Mouse (Mus musculus): ENCODE measurements at regions not wholly inside any gene's neighbourhood (a gene's known extent, or its start where the extent isn't known, plus 50 kb on each side); places are given as distances from the start of the nearest gene placed in this dataset.
A peak's percentile ranks its signal among the peaks of the same experiment; 100 is the strongest.

GRCm38 (mm10) chr7:136423846-136424531, 470.4 kb upstream of the Mgmt start:
- TF ChIP-seq EP300 (IDR thresholded peaks at IDR 0.05; ENCODE audit: insufficient read depth, low read depth, low read length) (no peak), CTCF (IDR thresholded peaks at IDR 0.05) (no peak), POLR2A (IDR thresholded peaks at IDR 0.05; ENCODE audit: insufficient read depth, low read depth, low read length) (no peak)
- DNase-seq: no peak

GRCm38 (mm10) chr7:136427164-136427563, 467.2 kb upstream of the Mgmt start:
- H3K27me3 ChIP-seq (ENCODE audit: control insufficient read depth, insufficient read depth, low read length): no peaks in the 10 kb centered on the region
- H3K27ac ChIP-seq: no peak overlapping the region
- 74% methylated on average over 4 of the region's 4 CpGs for WGBS
- H3K36me3 ChIP-seq (ENCODE audit: control insufficient read depth, insufficient read depth, low read length): no peaks in the 10 kb centered on the region
- DNase-seq: no peak
- no peaks in the 10 kb centered on the region for H3K4me1 ChIP-seq (ENCODE audit: control insufficient read depth, insufficient read depth, low read length)
- no peak overlapping the region for H3K9ac ChIP-seq (ENCODE audit: low read depth, low read length)
- H3K79me2 ChIP-seq (replicated peaks; ENCODE audit: control insufficient read depth, insufficient read depth, low read length): no peaks in the 10 kb centered on the region
- TF ChIP-seq CTCF (IDR thresholded peaks at IDR 0.05): peak; percentile 43
- no peak for TF ChIP-seq EP300 (IDR thresholded peaks at IDR 0.05; ENCODE audit: insufficient read depth, low read depth, low read length)
- no peak for TF ChIP-seq POLR2A (IDR thresholded peaks at IDR 0.05; ENCODE audit: insufficient read depth, low read depth, low read length)
- no peak overlapping the region for H3K4me3 ChIP-seq
- intact Hi-C loops (cut with DNase I): no loop called here

More at GRCm38 (mm10) chr7:136423846-136424531, 470.4 kb upstream of the Mgmt start:
- no peaks in the 10 kb centered on the region for H3K27me3 ChIP-seq (ENCODE audit: control insufficient read depth, insufficient read depth, low read length)
- no peaks in the 10 kb centered on the region for H3K4me1 ChIP-seq (ENCODE audit: control insufficient read depth, insufficient read depth, low read length)
- no peaks in the 10 kb centered on the region for H3K79me2 ChIP-seq (replicated peaks; ENCODE audit: control insufficient read depth, insufficient read depth, low read length)
- no peak overlapping the region for H3K9ac ChIP-seq (ENCODE audit: low read depth, low read length)
- no peaks in the 10 kb centered on the region for H3K36me3 ChIP-seq (ENCODE audit: control insufficient read depth, insufficient read depth, low read length)
- no peak overlapping the region for H3K27ac ChIP-seq
- WGBS: 51% methylated on average over 8 of the region's 8 CpGs
- intact Hi-C loops (cut with DNase I): no loop called here
- no peak overlapping the region for H3K4me3 ChIP-seq

GRCm38 (mm10) chr7:136430085-136431011, 464.1 kb upstream of the Mgmt start:
- H3K36me3 ChIP-seq (ENCODE audit: control insufficient read depth, insufficient read depth, low read length): no peaks in the 10 kb centered on the region
- 76% methylated on average over 21 of the region's 21 CpGs for WGBS
- DNase-seq: no peak
- no peaks in the 10 kb centered on the region for H3K4me1 ChIP-seq (ENCODE audit: control insufficient read depth, insufficient read depth, low read length)
- TF ChIP-seq CTCF (IDR thresholded peaks at IDR 0.05) (no peak), POLR2A (IDR thresholded peaks at IDR 0.05; ENCODE audit: insufficient read depth, low read depth, low read length) (no peak), EP300 (IDR thresholded peaks at IDR 0.05; ENCODE audit: insufficient read depth, low read depth, low read length) (no peak)
- H3K4me3 ChIP-seq: no peak overlapping the region
- intact Hi-C loops (cut with DNase I): no loop called here
- H3K27ac ChIP-seq: no peak overlapping the region
- no peak overlapping the region for H3K9ac ChIP-seq (ENCODE audit: low read depth, low read length)
- no peaks in the 10 kb centered on the region for H3K27me3 ChIP-seq (ENCODE audit: control insufficient read depth, insufficient read depth, low read length)
- no peaks in the 10 kb centered on the region for H3K79me2 ChIP-seq (replicated peaks; ENCODE audit: control insufficient read depth, insufficient read depth, low read length)

- Histone ChIP-seq H3K79me2 (replicated peaks; ENCODE audit: control insufficient read depth, insufficient read depth, low read length) (no peaks in the 10 kb centered on the region), H3K27ac (no peak overlapping the region), H3K9ac (ENCODE audit: low read depth, low read length) (no peak overlapping the region), H3K4me1 (ENCODE audit: control insufficient read depth, insufficient read depth, low read length) (no peaks in the 10 kb centered on the region), H3K27me3 (ENCODE audit: control insufficient read depth, insufficient read depth, low read length) (no peaks in the 10 kb centered on the region), H3K36me3 (ENCODE audit: control insufficient read depth, insufficient read depth, low read length) (no peaks in the 10 kb centered on the region), H3K4me3 (no peak overlapping the region)
- no peak for DNase-seq
- intact Hi-C loops (cut with DNase I): no loop called here
- TF ChIP-seq POLR2A (IDR thresholded peaks at IDR 0.05; ENCODE audit: insufficient read depth, low read depth, low read length) (no peak), EP300 (IDR thresholded peaks at IDR 0.05; ENCODE audit: insufficient read depth, low read depth, low read length) (no peak), CTCF (IDR thresholded peaks at IDR 0.05) (no peak)
- WGBS: 91% methylated on average over 3 of the region's 3 CpGs
Observed at GRCm38 (mm10) chr7:136433699-136434098, 460.7 kb upstream of the Mgmt start.

GRCm38 (mm10) chr7:136434510-136434909, 459.9 kb upstream of the Mgmt start:
- Histone ChIP-seq H3K4me1 (ENCODE audit: control insufficient read depth, insufficient read depth, low read length) (no peaks in the 10 kb centered on the region), H3K36me3 (ENCODE audit: control insufficient read depth, insufficient read depth, low read length) (no peaks in the 10 kb centered on the region), H3K9ac (ENCODE audit: low read depth, low read length) (no peak overlapping the region), H3K79me2 (replicated peaks; ENCODE audit: control insufficient read depth, insufficient read depth, low read length) (no peaks in the 10 kb centered on the region), H3K27ac (no peak overlapping the region), H3K27me3 (ENCODE audit: control insufficient read depth, insufficient read depth, low read length) (no peaks in the 10 kb centered on the region), H3K4me3 (no peak overlapping the region)
- TF ChIP-seq CTCF (IDR thresholded peaks at IDR 0.05) (no peak), POLR2A (IDR thresholded peaks at IDR 0.05; ENCODE audit: insufficient read depth, low read depth, low read length) (no peak), EP300 (IDR thresholded peaks at IDR 0.05; ENCODE audit: insufficient read depth, low read depth, low read length) (no peak)
- WGBS: 88% methylated on average over 13 of the region's 13 CpGs
- intact Hi-C loops (cut with DNase I): no loop called here
- no peak for DNase-seq

- Histone ChIP-seq H3K79me2 (replicated peaks; ENCODE audit: control insufficient read depth, insufficient read depth, low read length) (no peaks in the 10 kb centered on the region), H3K36me3 (ENCODE audit: control insufficient read depth, insufficient read depth, low read length) (no peaks in the 10 kb centered on the region), H3K4me1 (ENCODE audit: control insufficient read depth, insufficient read depth, low read length) (no peaks in the 10 kb centered on the region), H3K27ac (no peak overlapping the region), H3K4me3 (no peak overlapping the region), H3K27me3 (ENCODE audit: control insufficient read depth, insufficient read depth, low read length) (no peaks in the 10 kb centered on the region), H3K9ac (ENCODE audit: low read depth, low read length) (no peak overlapping the region)
- WGBS: 95% methylated on average over 2 of the region's 2 CpGs
- TF ChIP-seq POLR2A (IDR thresholded peaks at IDR 0.05; ENCODE audit: insufficient read depth, low read depth, low read length): no peak
- no peak for TF ChIP-seq CTCF (IDR thresholded peaks at IDR 0.05)
- TF ChIP-seq EP300 (IDR thresholded peaks at IDR 0.05; ENCODE audit: insufficient read depth, low read depth, low read length): no peak
- no peak for DNase-seq
- intact Hi-C loops (cut with DNase I): no loop called here
Observed at GRCm38 (mm10) chr7:136443436-136443835, 451.0 kb upstream of the Mgmt start.
